Mouse (Mus musculus): Measurements from ENCODE around the gene Dhdds. TPM values are rescaled to one million over a fixed set of nuclear protein-coding genes. Genes with fewer than 3 reads are reported as not detected.

The Dhdds gene
- polyA plus RNA-seq, 1 experiment from 2014 or later: 46.0 TPM

DNA sequence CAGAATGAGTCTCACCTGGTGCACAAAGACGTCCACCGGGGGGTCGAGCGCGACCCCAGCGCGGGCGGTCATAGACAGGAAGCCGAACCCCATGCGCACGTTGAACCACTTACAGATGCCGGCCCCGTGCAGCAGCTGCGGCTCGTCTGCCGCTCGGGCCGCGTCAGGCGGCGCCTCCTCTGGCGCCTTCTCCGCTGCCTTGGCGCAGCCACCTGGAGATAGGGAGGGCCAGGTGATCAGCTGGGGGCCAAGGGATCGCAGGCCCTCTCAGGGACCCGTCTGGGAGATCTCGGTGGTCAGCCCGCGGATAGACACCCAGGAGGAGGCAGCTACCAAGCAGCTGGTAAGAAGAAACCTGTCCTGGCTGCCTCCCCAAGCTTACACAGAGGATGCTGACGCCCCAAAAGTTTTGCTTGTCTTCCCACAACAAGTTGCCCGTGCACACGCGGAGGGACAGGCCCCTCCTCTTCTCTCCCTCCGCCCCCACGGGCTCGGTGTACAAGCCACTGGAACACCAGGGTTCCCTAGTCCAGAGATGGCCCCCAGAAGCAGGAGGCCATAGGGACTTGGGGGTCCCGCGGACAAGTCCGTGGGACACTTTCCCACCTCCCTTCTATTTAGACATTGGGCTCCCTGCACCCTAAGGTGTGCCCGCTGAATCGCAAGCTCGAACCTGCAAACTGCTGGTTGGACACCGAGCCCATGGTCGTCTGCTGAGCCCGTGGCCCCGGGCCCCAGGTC lies 17.5 kb upstream of the Dhdds start:
- no peak for ATAC-seq (ENCODE audit: low FRiP score, low read depth)
- Histone ChIP-seq H3K27me3 (peaks cover 25% of the 10 kb centered on the region), H3K4me3 (peak overlapping the region; percentile 36), H3K4me2 (peak overlapping the region; percentile 62), H3K9ac (0 out of 2 replicates have a peak overlapping the region, but pooled peaks have one; percentile 19), H3K9me3 (no peaks in the 10 kb centered on the region), H3K36me3 (no peaks in the 10 kb centered on the region), H3K4me1 (replicated peaks) (peaks cover 33% of the 10 kb centered on the region), H3K27ac (replicated peaks) (no peak overlapping the region)
- WGBS: under 1% methylated on average over 46 of the region's 46 CpGs

GRCm38 (mm10) chr4:134017201-134017865 lies 16.6 kb upstream of the Dhdds start:
- peaks cover 33% of the 10 kb centered on the region for H3K4me1 ChIP-seq (replicated peaks)
- whole genome bisulfite sequencing: 3% methylated on average over 21 of the region's 21 CpGs

GRCm38 (mm10) chr4:134016767-134017166 lies 16.0 kb upstream of the Dhdds start:
- under 1% methylated on average over 8 of the region's 8 CpGs for WGBS
- peak overlapping the region; percentile 62; the same call in 1 of the 2 replicates for H3K4me2 ChIP-seq

More at GRCm38 (mm10) chr4:134017201-134017865, 16.6 kb upstream of the Dhdds start:
- no peaks in the 10 kb centered on the region for H3K36me3 ChIP-seq
- H3K4me2 ChIP-seq: peak overlapping the region; percentile 62
- no peak overlapping the region for H3K27ac ChIP-seq (replicated peaks)
- peaks cover 25% of the 10 kb centered on the region for H3K27me3 ChIP-seq
- H3K4me3 ChIP-seq: peak overlapping the region; percentile 36
- no peaks in the 10 kb centered on the region for H3K9me3 ChIP-seq
- no peak for ATAC-seq (ENCODE audit: low FRiP score, low read depth)
- H3K9ac ChIP-seq: no peak overlapping the region

GRCm38 (mm10) chr4:134016208-134016607 lies 15.5 kb upstream of the Dhdds start:
- no peak overlapping the region for H3K4me2 ChIP-seq
- no peaks in the 10 kb centered on the region for H3K36me3 ChIP-seq
- H3K9me3 ChIP-seq: no peaks in the 10 kb centered on the region
- peaks cover 25% of the 10 kb centered on the region for H3K27me3 ChIP-seq
- no peak for ATAC-seq (ENCODE audit: low FRiP score, low read depth)
- peaks cover 33% of the 10 kb centered on the region for H3K4me1 ChIP-seq (replicated peaks)
- 3% methylated on average over 7 of the region's 7 CpGs for WGBS
- H3K4me3 ChIP-seq: no peak overlapping the region
- no peak overlapping the region for H3K9ac ChIP-seq
- no peak overlapping the region for H3K27ac ChIP-seq (replicated peaks)

More at GRCm38 (mm10) chr4:134016767-134017166, 16.0 kb upstream of the Dhdds start:
- H3K27me3 ChIP-seq: peaks cover 25% of the 10 kb centered on the region
- no peaks in the 10 kb centered on the region for H3K9me3 ChIP-seq
- no peak for ATAC-seq (ENCODE audit: low FRiP score, low read depth)
- no peak overlapping the region for H3K4me3 ChIP-seq
- no peaks in the 10 kb centered on the region for H3K36me3 ChIP-seq
- peaks cover 33% of the 10 kb centered on the region for H3K4me1 ChIP-seq (replicated peaks)
- no peak overlapping the region for H3K9ac ChIP-seq
- H3K27ac ChIP-seq (replicated peaks): no peak overlapping the region

- WGBS: 49% methylated on average over 12 of the region's 12 CpGs
- no peak for ATAC-seq (ENCODE audit: low FRiP score, low read depth)
- no peaks in the 10 kb centered on the region for H3K36me3 ChIP-seq
Measured at GRCm38 (mm10) chr4:134012858-134013528, 12.3 kb upstream of the Dhdds start.

GRCm38 (mm10) chr4:134011450-134012414 lies 11.0 kb upstream of the Dhdds start:
- Histone ChIP-seq H3K27me3 (peaks cover 3% of the 10 kb centered on the region; the same call in 1 of the 2 replicates), H3K36me3 (no peaks in the 10 kb centered on the region), H3K9me3 (no peaks in the 10 kb centered on the region), H3K9ac (no peak overlapping the region), H3K27ac (replicated peaks) (no peak overlapping the region), H3K4me1 (replicated peaks) (no peaks in the 10 kb centered on the region), H3K4me3 (no peak overlapping the region), H3K4me2 (no peak overlapping the region)
- 6% methylated on average over 16 of the region's 16 CpGs for WGBS
- no peak for ATAC-seq (ENCODE audit: low FRiP score, low read depth)

More at GRCm38 (mm10) chr4:134012858-134013528, 12.3 kb upstream of the Dhdds start:
- H3K27ac ChIP-seq (replicated peaks): no peak overlapping the region
- H3K9me3 ChIP-seq: no peaks in the 10 kb centered on the region
- no peak overlapping the region for H3K4me3 ChIP-seq
- no peak overlapping the region for H3K4me2 ChIP-seq
- peaks cover 12% of the 10 kb centered on the region for H3K27me3 ChIP-seq
- peaks cover 8% of the 10 kb centered on the region for H3K4me1 ChIP-seq (replicated peaks)
- no peak overlapping the region for H3K9ac ChIP-seq

GRCm38 (mm10) chr4:134009709-134010108 lies 9.0 kb upstream of the Dhdds start:
- H3K4me2 ChIP-seq: no peak overlapping the region
- H3K4me1 ChIP-seq (replicated peaks): no peaks in the 10 kb centered on the region
- H3K4me3 ChIP-seq: no peak overlapping the region
- no peaks in the 10 kb centered on the region for H3K36me3 ChIP-seq
- H3K27me3 ChIP-seq: no peaks in the 10 kb centered on the region
- no peak overlapping the region for H3K9ac ChIP-seq
- no peaks in the 10 kb centered on the region for H3K9me3 ChIP-seq
- no peak overlapping the region for H3K27ac ChIP-seq (replicated peaks)
- no peak for ATAC-seq (ENCODE audit: low FRiP score, low read depth)
- WGBS: 68% methylated on average over 6 of the region's 6 CpGs

DNA sequence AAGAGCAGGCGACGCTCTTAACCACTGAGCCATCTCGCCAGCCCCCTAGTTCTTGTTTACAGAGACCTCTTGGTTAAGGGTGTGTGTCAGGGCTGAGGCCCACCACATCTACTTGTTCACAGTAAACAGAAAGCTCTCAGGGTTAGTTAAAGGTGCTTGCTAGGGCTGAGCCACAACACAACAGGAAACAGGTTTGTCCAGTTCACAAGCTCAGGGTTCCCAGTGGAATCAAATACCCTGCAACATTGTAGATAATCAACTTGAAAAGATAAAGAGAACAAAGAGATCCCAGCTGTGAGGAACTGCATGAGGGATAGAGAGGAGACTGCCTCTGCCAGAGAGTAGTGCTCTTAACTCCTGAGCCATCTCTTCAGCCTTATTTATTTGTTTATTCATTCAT lies 6.1 kb upstream of the Dhdds start:
- no peaks in the 10 kb centered on the region for H3K9me3 ChIP-seq
- no peak overlapping the region for H3K27ac ChIP-seq (replicated peaks)
- ATAC-seq (ENCODE audit: low FRiP score, low read depth): no peak
- no peaks in the 10 kb centered on the region for H3K27me3 ChIP-seq
- H3K36me3 ChIP-seq: no peaks in the 10 kb centered on the region
- H3K4me3 ChIP-seq: no peak overlapping the region
- no peak overlapping the region for H3K4me2 ChIP-seq
- no peak overlapping the region for H3K9ac ChIP-seq
- no peaks in the 10 kb centered on the region for H3K4me1 ChIP-seq (replicated peaks)
- 91% methylated on average over 3 of the region's 3 CpGs for whole genome bisulfite sequencing

DNA sequence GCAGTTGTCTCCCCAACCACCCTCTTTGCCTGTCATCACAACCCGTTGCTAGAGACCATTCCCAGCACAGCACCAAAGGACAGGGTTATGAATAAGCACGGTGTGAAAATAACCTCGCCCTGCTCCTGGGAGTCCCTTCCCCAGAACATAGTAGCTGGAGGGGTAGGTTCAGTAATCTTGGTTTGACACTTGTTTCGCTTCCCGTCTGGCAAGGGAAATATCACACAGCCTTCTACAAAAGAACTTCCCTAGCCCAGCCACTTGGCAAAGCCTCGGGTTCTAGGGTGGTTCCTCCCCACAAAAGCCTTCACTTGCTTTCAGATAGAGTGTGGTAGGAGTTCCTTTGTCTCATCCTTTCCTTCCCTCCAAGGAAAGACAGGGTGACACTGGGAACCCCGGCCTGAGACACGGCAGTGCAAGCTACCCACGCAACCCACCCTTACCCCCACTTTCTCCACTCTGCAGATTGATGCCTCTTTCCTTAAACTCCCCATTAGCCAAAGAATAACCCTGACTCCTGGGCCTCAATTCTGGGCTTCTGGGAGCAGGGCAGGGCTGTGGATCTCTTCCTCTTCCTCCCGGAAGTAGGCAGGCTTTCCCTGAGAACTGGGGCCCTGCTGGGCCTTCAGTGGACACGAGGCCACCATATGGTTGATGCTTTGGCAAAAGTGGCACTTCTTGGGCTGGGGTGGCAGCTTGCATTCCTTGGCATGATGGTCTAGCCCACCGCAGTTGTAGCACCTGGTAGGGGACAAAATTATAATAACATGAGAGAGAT lies 5.1 kb upstream of the Dhdds start:
- no peaks in the 10 kb centered on the region for H3K4me1 ChIP-seq (replicated peaks)
- no peak overlapping the region for H3K9ac ChIP-seq
- H3K4me3 ChIP-seq: no peak overlapping the region
- 85% methylated on average over 12 of the region's 12 CpGs for WGBS
- no peak overlapping the region for H3K27ac ChIP-seq (replicated peaks)
- no peak overlapping the region for H3K4me2 ChIP-seq
- no peak for ATAC-seq (ENCODE audit: low FRiP score, low read depth)
- H3K36me3 ChIP-seq: no peaks in the 10 kb centered on the region
- no peaks in the 10 kb centered on the region for H3K27me3 ChIP-seq
- H3K9me3 ChIP-seq: no peaks in the 10 kb centered on the region

DNA sequence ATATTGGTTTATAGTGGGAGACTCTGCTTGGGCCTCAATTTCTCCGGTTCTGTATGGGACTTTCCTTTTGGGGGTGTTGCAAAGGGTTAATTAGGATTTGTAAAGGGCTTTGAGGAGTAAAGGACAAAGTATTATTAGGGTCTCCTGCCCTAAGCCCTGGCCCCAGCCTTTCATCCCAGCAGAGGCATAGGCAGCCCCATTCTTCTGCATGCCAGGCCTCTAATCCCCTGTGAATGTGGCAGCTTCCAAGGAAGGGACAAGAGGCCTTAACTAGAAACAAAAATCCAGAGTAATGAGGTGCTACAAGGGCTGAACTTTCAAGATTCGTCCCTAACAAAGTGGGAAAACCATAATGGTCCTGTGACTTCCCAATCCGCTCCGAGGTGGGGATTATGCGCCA lies 2.2 kb upstream of the Dhdds start:
- H3K4me2 ChIP-seq: no peak overlapping the region
- H3K27me3 ChIP-seq: no peaks in the 10 kb centered on the region
- WGBS: 50% methylated on average over 5 of the region's 5 CpGs
- no peak overlapping the region for H3K27ac ChIP-seq (replicated peaks)
- no peaks in the 10 kb centered on the region for H3K9me3 ChIP-seq
- H3K36me3 ChIP-seq: no peaks in the 10 kb centered on the region
- no peak overlapping the region for H3K9ac ChIP-seq
- ATAC-seq (ENCODE audit: low FRiP score, low read depth): no peak
- no peak overlapping the region for H3K4me3 ChIP-seq
- peaks cover 10% of the 10 kb centered on the region for H3K4me1 ChIP-seq (replicated peaks)

DNA sequence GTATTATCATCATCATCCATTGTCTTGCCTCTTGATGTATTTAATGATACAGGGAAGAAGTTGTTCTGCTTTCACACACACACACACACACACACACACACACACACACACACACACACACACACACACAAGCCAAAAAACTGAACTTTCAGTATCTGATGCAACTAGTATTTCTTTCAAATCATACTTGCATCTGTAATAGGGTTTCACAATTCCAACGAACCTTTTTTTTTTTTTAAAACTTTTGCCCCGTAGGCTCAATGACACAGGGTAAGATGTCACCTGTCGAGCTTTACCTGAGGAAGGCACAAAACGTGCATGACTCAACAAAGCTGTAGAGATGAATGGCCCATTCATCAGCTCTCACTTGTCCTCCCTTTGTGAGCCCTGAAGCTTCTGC lies 1.5 kb upstream of the Dhdds start:
- Histone ChIP-seq H3K36me3 (no peaks in the 10 kb centered on the region), H3K9ac (no peak overlapping the region), H3K9me3 (no peaks in the 10 kb centered on the region), H3K27me3 (no peaks in the 10 kb centered on the region), H3K4me2 (no peak overlapping the region), H3K27ac (replicated peaks) (no peak overlapping the region), H3K4me1 (replicated peaks) (peaks cover 10% of the 10 kb centered on the region), H3K4me3 (no peak overlapping the region)
- 60% methylated on average over 4 of the region's 4 CpGs for WGBS
- ATAC-seq (ENCODE audit: low FRiP score, low read depth): no peak

Data from hindbrain, embryonic 15.5 days (tissue).